Mouse (Mus musculus) stomach, embryonic 16.5 days (tissue): ENCODE results near the gene Erp27. TPM values are rescaled to one million over a fixed set of nuclear protein-coding genes. Genes with fewer than 3 reads are reported as not detected.

ENCODE experiments used
- ATAC-seq: fragments of 200-750 bp; cut with Nextera tagmentation; 2 replicates; pipeline ENCODE4 v1.8.0; 2017; ENCODE audit warnings: moderate number of reproducible peaks, moderate TSS enrichment; ENCODE audit not compliant: insufficient read depth, low FRiP score
- H3K27ac ChIP-seq: fragments of 300-500 bp; sonication (generic); 2 replicates; pipeline ENCODE4 v1.5.1; 2014; ENCODE audit warnings: low read length
- H3K27me3 ChIP-seq: fragments of 300-500 bp; sonication (generic); 2 replicates; pipeline ENCODE4 v1.6.1; 2014; ENCODE audit warnings: low read length, control low read depth, mixed read lengths; ENCODE audit not compliant: control insufficient read depth, insufficient read depth
- H3K36me3 ChIP-seq: fragments of 300-500 bp; sonication (generic); 2 replicates; pipeline ENCODE4 v1.6.1; 2014; ENCODE audit warnings: low read length; ENCODE audit not compliant: control insufficient read depth, insufficient read depth
- H3K4me1 ChIP-seq: fragments of 300-500 bp; sonication (generic); 2 replicates; pipeline ENCODE4 v1.6.1; 2014; ENCODE audit warnings: low read length, control low read depth, mixed read lengths; ENCODE audit not compliant: control insufficient read depth, insufficient read depth
- H3K4me2 ChIP-seq: fragments of 300-500 bp; sonication (generic); 2 replicates; pipeline ENCODE4 v1.6.1; 2014; ENCODE audit warnings: low read depth, low read length, mixed read lengths
- H3K4me3 ChIP-seq: fragments of 300-500 bp; sonication (generic); replicated peaks from 2 replicates; pipeline ENCODE4 v1.5.1; 2014; ENCODE audit warnings: mild to moderate bottlenecking, low read length
- H3K9ac ChIP-seq: fragments of 300-500 bp; sonication (generic); 2 replicates; pipeline ENCODE4 v1.6.1; 2014; ENCODE audit warnings: low read length
- H3K9me3 ChIP-seq: fragments of 300-500 bp; sonication (generic); replicated peaks from 2 replicates; pipeline ENCODE4 v1.6.1; 2016; ENCODE audit warnings: low read length, control low read depth; ENCODE audit not compliant: control insufficient read depth
- WGBS: fragments of 180-500 bp; shearing (Covaris S2); extraction: QIAGEN DNeasy Blood & Tissue Kit; methylation state at CpG from one replicate; pipeline ENCODE4 v1.1.7; 2014; 5-methylcytosine and 5-hydroxymethylcytosine counted together
- polyA plus RNA-seq: library from polyadenylated mRNA; unstranded; fragments of >200 nt; fragmentation: Nextera tagmentation; extraction: Ambion mirVana; gene quantifications from 2 replicates; pipeline ENCODE4 v1.2.1, GENCODE M21; 2015

The Erp27 gene
- polyA plus RNA-seq, 1 experiment from 2014 or later, result 41.0 TPM

DNA sequence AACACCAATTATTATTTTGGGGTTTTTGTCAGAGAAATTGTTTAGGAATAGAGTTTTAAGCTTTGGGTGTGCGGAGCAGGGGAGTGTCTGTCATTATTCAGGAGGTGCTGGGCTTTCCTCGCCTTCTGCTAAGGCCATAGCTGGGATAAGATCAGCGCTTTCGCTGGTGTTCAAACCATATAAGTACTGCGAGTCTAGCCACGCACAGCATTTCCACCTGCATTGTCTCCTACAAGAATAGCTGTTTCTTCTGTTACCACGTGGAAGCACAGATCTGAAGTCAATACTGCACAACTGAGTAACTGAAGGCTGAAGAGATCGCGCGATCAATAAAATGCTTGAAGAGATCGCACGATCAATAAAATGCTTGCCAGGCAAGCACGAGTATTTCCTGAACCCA lies 9.3 kb upstream of the Erp27 start:
- Histone ChIP-seq H3K4me2 (peak overlapping the region; percentile 39; the same call in 1 of the 2 replicates), H3K4me3 (no peak overlapping the region), H3K9ac (peak overlapping the region; percentile 60; the same call in 1 of the 2 replicates), H3K9me3 (no peaks in the 10 kb centered on the region), H3K27me3 (no peaks in the 10 kb centered on the region), H3K27ac (peak overlapping the region; percentile 88), H3K36me3 (no peaks in the 10 kb centered on the region), H3K4me1 (peaks cover 14% of the 10 kb centered on the region)
- WGBS, result 73% methylated on average over 13 of the region's 13 CpGs
- no peak for ATAC-seq

DNA sequence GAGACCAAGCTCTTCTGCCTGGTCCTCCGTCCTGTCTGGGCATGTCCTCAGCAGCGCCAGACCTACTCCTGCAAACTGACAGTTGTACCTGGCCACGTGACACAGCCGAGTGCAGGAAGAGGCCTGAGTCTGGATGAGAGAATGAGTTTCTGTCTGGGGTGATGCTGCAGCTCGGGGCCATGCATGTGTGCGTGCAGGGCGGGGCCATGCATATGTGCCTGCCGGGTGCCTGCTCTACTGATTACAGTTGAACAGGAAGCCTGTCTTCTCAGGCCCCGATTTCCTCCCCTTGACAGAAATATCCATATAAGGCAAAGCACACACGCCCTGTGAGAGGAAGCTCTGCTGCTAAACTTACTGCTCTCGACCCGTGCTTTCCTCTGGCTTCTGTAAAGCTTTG lies 8.7 kb upstream of the Erp27 start:
- Histone ChIP-seq H3K27ac (peak overlapping the region; percentile 88), H3K4me2 (peak overlapping the region; percentile 39), H3K9me3 (no peaks in the 10 kb centered on the region), H3K27me3 (no peaks in the 10 kb centered on the region), H3K9ac (peak overlapping the region; percentile 60), H3K4me1 (peaks cover 14% of the 10 kb centered on the region), H3K4me3 (0 out of 2 replicates have a peak overlapping the region, but pooled peaks have one; percentile 8), H3K36me3 (no peaks in the 10 kb centered on the region)
- peak; percentile 93 for ATAC-seq
- WGBS, result 7% methylated on average over 12 of the region's 12 CpGs

DNA sequence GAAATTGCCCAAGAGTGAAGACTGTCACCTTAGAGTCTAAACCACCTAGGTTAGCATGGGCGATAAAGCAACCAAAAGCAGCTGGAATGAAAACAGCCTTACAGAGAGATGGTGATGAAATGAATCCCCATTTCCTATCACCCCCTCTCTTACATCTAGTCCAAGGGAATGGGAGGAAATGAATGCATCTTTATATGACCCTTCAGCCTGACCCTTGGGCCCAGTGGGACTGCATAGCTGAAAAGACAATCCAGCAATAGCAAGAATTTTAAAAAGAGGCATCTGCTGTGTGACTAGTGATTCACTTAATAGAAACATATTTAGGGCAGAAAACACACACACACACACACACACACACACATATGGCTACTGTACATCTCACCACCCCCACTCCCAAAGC lies 5.6 kb upstream of the Erp27 start:
- ATAC-seq, result no peak
- WGBS, result 86% methylated on average over 1 of the region's 1 CpGs

DNA sequence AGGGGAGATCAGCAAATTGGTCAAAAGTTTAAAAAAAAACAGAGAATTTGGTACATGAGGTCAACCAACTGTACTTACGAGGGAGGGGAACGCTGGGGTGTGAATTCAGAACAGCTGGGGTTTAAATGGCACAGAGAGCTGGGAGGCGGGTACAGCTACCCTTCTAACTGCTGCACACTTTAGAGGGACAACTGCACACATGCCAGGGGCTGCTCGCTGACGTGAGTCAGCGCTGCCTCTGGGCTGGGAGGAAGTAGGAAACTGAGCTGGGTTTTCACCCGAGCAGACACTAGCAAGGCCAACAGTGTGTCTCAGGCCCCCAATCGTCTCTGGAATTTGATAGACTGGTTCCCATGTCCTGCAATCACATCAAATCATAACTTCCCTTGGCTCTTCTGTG lies 3.1 kb upstream of the Erp27 start:
- no peak overlapping the region for H3K4me3 ChIP-seq
- no peaks in the 10 kb centered on the region for H3K27me3 ChIP-seq
- no peak overlapping the region for H3K4me2 ChIP-seq
- no peak overlapping the region; the same call in 1 of the 2 replicates for H3K9ac ChIP-seq
- no peak for ATAC-seq
- H3K9me3 ChIP-seq, result no peaks in the 10 kb centered on the region
- H3K36me3 ChIP-seq, result no peaks in the 10 kb centered on the region
- no peaks in the 10 kb centered on the region for H3K4me1 ChIP-seq
- WGBS, result 72% methylated on average over 8 of the region's 8 CpGs
- H3K27ac ChIP-seq, result no peak overlapping the region

More for the DNA sequence above, 5.6 kb upstream of the Erp27 start:
- Histone ChIP-seq H3K4me1 (peaks cover 14% of the 10 kb centered on the region), H3K27ac (no peak overlapping the region), H3K27me3 (no peaks in the 10 kb centered on the region), H3K4me2 (no peak overlapping the region), H3K9me3 (no peaks in the 10 kb centered on the region), H3K4me3 (no peak overlapping the region), H3K36me3 (no peaks in the 10 kb centered on the region), H3K9ac (no peak overlapping the region)

DNA sequence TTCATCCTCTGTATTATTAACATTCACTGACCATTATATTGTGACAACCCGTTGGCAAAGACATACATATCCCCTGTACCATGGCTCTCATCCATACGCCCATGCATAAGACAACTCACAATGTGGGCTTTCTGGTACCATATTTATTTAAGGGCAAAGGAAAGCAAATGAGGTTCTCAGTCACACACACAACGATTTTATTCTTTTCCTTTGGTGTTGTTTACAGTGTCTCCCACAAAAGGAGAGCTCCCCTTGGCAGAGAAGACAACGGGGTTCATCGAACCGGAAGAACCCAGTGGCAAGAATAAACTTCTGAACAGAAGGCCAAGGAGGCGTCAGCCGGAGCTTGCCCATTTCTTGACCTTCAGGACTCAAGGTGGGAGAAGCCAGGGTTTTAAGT lies 1.6 kb upstream of the Erp27 start, which contains the start of gene Pde6h:
Gene Pde6h, plus strand, starts transcription at position 301 of the 400 bp plus-strand sequence.
- Histone ChIP-seq H3K4me1 (no peaks in the 10 kb centered on the region), H3K4me2 (no peak within 1 kb of the TSS), H3K27ac (no peak within 1 kb of the TSS), H3K36me3 (no peaks in the 10 kb centered on the region), H3K9ac (no peak within 1 kb of the TSS), H3K9me3 (no peaks in the 10 kb centered on the region), H3K4me3 (no peak within 1 kb of the TSS), H3K27me3 (no peaks in the 10 kb centered on the region)
- ATAC-seq, result no peak
- WGBS, result 89% methylated on average over 8 of the region's 8 CpGs

DNA sequence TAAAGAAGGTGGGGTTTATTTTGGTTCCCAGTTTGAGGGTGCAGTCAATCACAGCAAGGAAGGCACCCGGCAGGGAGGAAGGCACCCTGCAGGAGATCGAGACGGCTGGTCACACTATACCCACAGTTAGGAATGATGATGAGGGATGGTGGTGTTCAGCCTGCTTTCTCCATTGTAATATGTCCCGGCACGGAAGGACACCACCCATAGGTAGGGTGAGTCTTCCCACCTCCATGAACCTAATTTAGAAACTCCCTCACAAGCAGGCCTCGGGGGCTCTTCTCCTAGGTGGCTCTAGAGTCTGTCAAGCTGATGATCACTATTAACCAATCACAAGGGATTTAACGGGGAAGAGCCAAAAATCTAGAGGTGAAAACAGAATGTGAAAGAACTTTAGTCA lies 891 bp upstream of the Erp27 start:
- Histone ChIP-seq H3K9ac (no peak overlapping the region), H3K36me3 (no peaks in the 10 kb centered on the region), H3K9me3 (no peaks in the 10 kb centered on the region), H3K4me2 (no peak overlapping the region), H3K4me1 (no peaks in the 10 kb centered on the region; the same call in 1 of the 2 replicates), H3K4me3 (no peak overlapping the region), H3K27ac (no peak overlapping the region), H3K27me3 (no peaks in the 10 kb centered on the region)
- WGBS, result 90% methylated on average over 7 of the region's 7 CpGs
- ATAC-seq, result no peak

DNA sequence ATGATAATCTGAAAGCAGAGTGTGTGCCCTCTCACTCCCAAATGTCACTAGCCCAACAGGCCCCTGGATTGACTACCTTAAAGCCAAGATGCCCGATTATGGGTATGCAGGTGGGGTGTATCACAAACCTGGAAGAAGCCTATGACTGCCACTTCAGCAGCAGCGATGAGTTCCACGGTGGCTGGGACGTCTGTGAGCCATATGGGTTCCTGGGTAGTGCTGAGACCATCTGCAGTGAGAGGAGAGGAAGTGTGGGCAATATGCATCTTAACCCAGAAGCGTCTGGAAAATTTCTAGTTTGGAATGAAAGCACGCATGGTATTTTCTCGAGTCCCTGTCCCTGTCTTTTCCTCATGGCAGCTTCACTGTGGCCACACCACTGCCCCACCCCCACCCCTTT lies 379 bp downstream of the Erp27 start:
- Histone ChIP-seq H3K27me3 (no peaks in the 10 kb centered on the region), H3K4me1 (no peaks in the 10 kb centered on the region; the same call in 1 of the 2 replicates), H3K4me2 (no peak overlapping the region), H3K9ac (no peak overlapping the region), H3K27ac (0 out of 2 replicates have a peak overlapping the region, but pooled peaks have one; percentile 18), H3K36me3 (no peaks in the 10 kb centered on the region), H3K9me3 (no peaks in the 10 kb centered on the region), H3K4me3 (no peak overlapping the region)
- ATAC-seq, result no peak
- WGBS, result 64% methylated on average over 7 of the region's 7 CpGs

DNA sequence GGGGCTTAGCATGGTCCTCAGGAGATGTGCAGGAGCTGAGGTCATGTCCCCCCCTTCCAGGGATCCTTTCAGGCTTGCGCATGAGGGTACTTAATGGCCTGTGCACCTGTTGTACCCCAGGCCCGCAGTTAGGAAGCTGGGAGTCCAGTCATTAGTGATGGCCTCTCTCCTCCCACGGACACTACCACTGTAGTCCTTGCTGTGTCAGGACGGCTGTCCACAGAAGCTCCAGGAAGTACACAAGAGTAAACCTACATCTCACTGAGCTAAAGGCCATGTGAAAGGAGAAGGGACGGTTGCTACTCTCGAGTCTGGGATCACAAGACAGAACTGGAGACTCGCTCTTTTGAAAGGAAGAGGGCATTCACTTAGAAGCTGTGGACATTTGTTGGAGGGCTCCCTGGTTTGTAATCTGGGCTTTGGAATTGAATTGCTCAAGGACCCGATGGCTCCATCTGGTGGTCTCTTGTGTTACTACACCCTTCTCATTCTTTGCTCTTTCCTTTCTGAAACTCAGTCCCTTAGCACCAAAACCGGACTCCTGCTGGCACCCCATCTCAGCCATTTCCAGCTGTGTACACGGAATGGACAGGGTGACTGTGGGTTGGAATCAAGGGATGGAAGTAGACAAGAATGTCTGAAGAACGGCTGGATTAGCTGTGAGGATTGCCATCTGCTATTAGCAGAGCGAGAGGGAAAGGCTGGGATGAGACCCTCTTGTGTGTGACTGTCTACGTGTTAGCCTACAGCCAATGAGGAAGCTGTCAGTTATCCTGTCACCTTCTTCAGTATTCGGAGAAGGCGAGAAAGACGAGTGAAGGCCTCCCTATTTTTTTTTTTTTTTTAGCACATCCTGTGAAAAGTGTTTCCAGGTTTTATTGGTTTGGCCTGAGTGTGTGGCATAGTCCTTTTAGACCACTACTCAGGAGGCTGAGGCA lies 1.4 kb downstream of the Erp27 start:
- H3K9ac ChIP-seq, result peak overlapping the region; percentile 27
- H3K9me3 ChIP-seq, result no peaks in the 10 kb centered on the region
- ATAC-seq, result no peak; the same call in 1 of the 2 replicates
- H3K4me2 ChIP-seq, result no peak overlapping the region
- no peaks in the 10 kb centered on the region for H3K27me3 ChIP-seq
- no peaks in the 10 kb centered on the region; the same call in 1 of the 2 replicates for H3K4me1 ChIP-seq
- no peak overlapping the region for H3K27ac ChIP-seq
- WGBS, result 38% methylated on average over 16 of the region's 16 CpGs
- no peaks in the 10 kb centered on the region for H3K36me3 ChIP-seq
- H3K4me3 ChIP-seq, result no peak overlapping the region

DNA sequence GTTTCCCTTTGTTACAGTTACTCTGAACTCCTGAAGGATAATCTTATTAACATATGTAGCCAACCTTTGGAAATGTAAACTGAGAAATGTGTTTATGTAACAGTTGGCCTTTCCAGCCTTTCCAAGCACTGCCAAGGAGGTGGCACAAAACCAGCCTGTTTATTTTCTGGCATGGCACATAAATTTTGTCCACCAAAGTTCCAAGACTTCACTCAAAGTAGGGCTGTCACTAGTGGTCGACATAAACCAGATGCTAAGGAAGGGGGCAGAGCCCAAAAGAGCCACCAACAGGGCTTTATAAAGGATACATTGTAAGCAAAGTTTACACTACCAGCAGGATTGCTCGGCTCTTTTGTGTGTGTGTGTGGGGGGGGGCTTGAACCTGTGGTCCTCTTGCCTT lies 4.1 kb downstream of the Erp27 start:
- Histone ChIP-seq H3K4me1 (peaks cover 9% of the 10 kb centered on the region), H3K27ac (peak overlapping the region; percentile 37; the same call in 1 of the 2 replicates), H3K4me2 (no peak overlapping the region), H3K27me3 (no peaks in the 10 kb centered on the region), H3K9me3 (no peaks in the 10 kb centered on the region), H3K36me3 (no peaks in the 10 kb centered on the region), H3K4me3 (no peak overlapping the region), H3K9ac (no peak overlapping the region)
- no peak for ATAC-seq
- WGBS, result 15% methylated on average over 2 of the region's 2 CpGs
